Mouse (Mus musculus): ENCODE measurements around the gene Ifit1bl2. TPM values are rescaled to one million over a fixed set of nuclear protein-coding genes. Genes with fewer than 3 reads are reported as not detected.
"Not testable (repeated sequence)": the region's sequence is repeated elsewhere in the genome, so short reads cannot be mapped to it uniquely, and the experiment has no call there.

Gene Ifit1bl2
- polyA plus RNA-seq, 1 experiment = 1.7 TPM

DNA sequence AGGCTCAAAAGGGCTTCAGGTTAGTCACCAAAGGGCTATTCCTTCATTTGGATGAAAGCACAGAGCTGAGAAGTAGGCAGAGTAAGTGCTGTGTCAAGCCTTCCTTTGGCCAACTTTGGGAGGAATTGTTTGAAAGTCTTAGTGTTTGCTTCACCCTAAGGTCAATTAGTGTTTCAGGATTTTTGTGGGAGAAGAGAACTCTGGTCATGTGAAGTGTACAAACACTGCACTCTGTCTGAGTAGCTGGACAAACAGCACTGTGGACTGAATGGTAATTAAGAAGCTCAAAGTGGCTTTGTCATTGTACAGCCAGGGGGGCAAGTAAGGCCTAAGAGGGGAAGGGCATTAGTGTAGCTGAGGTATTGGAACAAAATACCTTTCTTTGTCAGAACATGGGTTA lies 9.1 kb downstream of the Ifit1bl2 start:
- Histone ChIP-seq H3K4me1 (ENCODE audit: control insufficient read depth, insufficient read depth, low read length) (no peaks in the 10 kb centered on the region; the same call in 1 of the 2 replicates), H3K27ac (ENCODE audit: control insufficient read depth, insufficient read depth, low read depth, low read length, poor library complexity) (no peak overlapping the region), H3K4me3 (replicated peaks; ENCODE audit: control insufficient read depth, low read depth, low read length) (no peak overlapping the region)
- no peak for TF ChIP-seq POLR2A (IDR thresholded peaks at IDR 0.05; ENCODE audit: borderline replicate concordance, control insufficient read depth, low read depth, low read length)
- no peak for TF ChIP-seq CTCF (IDR thresholded peaks at IDR 0.05; ENCODE audit: control insufficient read depth, insufficient read depth, low read length)

DNA sequence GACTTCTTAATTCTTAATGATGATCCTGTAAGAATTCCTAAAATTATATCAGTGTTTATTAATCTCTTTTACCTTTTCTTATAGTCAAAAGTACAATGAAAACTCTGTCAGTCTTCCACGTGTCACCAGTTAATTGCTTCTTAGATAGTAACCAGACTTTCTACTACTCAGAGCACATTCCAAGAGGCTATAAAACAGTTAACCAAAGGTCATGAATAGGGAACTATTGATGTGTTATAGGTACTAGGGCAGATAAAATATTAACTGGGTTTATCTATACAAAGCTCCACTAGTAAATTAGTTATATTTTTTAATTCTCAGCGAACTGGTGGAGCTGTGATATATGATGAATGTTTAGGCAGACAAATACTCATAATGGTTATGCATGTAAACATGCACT lies 13.0 kb downstream of the Ifit1bl2 start:
- WGBS = 80% methylated on average over 2 of the region's 2 CpGs
- Histone ChIP-seq H3K27ac (ENCODE audit: control insufficient read depth, insufficient read depth, low read depth, low read length, poor library complexity) (no peak overlapping the region), H3K4me3 (replicated peaks; ENCODE audit: control insufficient read depth, low read depth, low read length) (no peak overlapping the region), H3K4me1 (ENCODE audit: control insufficient read depth, insufficient read depth, low read length) (peaks cover 2% of the 10 kb centered on the region; the same call in 1 of the 2 replicates)
- TF ChIP-seq POLR2A (IDR thresholded peaks at IDR 0.05; ENCODE audit: borderline replicate concordance, control insufficient read depth, low read depth, low read length) (no peak), CTCF (IDR thresholded peaks at IDR 0.05; ENCODE audit: control insufficient read depth, insufficient read depth, low read length) (no peak)

GRCm38 (mm10) chr19:34624663-34625062 lies 15.9 kb downstream of the Ifit1bl2 start:
- TF ChIP-seq CTCF (IDR thresholded peaks at IDR 0.05; ENCODE audit: control insufficient read depth, insufficient read depth, low read length) (no peak), POLR2A (IDR thresholded peaks at IDR 0.05; ENCODE audit: borderline replicate concordance, control insufficient read depth, low read depth, low read length) (no peak)
- Histone ChIP-seq H3K27ac (ENCODE audit: control insufficient read depth, insufficient read depth, low read depth, low read length, poor library complexity) (peak overlapping the region; percentile 40), H3K4me1 (ENCODE audit: control insufficient read depth, insufficient read depth, low read length) (peaks cover 2% of the 10 kb centered on the region; the same call in 1 of the 2 replicates), H3K4me3 (replicated peaks; ENCODE audit: control insufficient read depth, low read depth, low read length) (no peak overlapping the region)
- WGBS = 27% methylated on average over 4 of the region's 4 CpGs

DNA sequence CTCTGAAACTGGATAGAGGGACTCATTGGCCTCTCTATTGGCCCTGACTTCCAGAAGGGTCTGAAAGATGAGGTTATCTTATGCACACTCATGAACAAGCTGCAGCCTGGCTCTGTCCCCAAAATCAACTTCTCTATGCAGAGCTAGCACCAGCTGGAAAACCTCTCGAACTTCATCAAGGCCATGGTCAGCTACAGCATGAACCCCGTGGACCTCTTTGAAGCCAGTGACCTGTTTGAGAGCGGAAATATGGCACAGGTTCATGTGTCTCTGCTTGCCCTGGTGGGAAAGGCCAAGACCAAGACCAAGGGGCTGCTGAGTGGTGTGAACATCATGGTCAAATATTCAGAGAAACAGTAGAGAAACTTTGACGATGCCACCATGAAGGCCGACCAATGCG lies 16.8 kb downstream of the Ifit1bl2 start:
- Histone ChIP-seq H3K27ac (ENCODE audit: control insufficient read depth, insufficient read depth, low read depth, low read length, poor library complexity) (no peak overlapping the region), H3K4me1 (ENCODE audit: control insufficient read depth, insufficient read depth, low read length) (peaks cover 2% of the 10 kb centered on the region; the same call in 1 of the 2 replicates), H3K4me3 (replicated peaks; ENCODE audit: control insufficient read depth, low read depth, low read length) (no peak overlapping the region)
- 89% methylated on average over 6 of the region's 6 CpGs for WGBS
- TF ChIP-seq CTCF (IDR thresholded peaks at IDR 0.05; ENCODE audit: control insufficient read depth, insufficient read depth, low read length) = no peak
- TF ChIP-seq POLR2A (IDR thresholded peaks at IDR 0.05; ENCODE audit: borderline replicate concordance, control insufficient read depth, low read depth, low read length) = no peak

- TF ChIP-seq POLR2A (IDR thresholded peaks at IDR 0.05; ENCODE audit: borderline replicate concordance, control insufficient read depth, low read depth, low read length) (no peak), CTCF (IDR thresholded peaks at IDR 0.05; ENCODE audit: control insufficient read depth, insufficient read depth, low read length) (no peak)
- Histone ChIP-seq H3K27ac (ENCODE audit: control insufficient read depth, insufficient read depth, low read depth, low read length, poor library complexity) (no peak overlapping the region), H3K4me3 (replicated peaks; ENCODE audit: control insufficient read depth, low read depth, low read length) (no peak overlapping the region), H3K4me1 (ENCODE audit: control insufficient read depth, insufficient read depth, low read length) (peaks cover 3% of the 10 kb centered on the region; the same call in 1 of the 2 replicates)
- 84% methylated on average over 5 of the region's 5 CpGs for WGBS
These were observed 19.7 kb downstream of the Ifit1bl2 start for GRCm38 (mm10) chr19:34620871-34621270.

DNA sequence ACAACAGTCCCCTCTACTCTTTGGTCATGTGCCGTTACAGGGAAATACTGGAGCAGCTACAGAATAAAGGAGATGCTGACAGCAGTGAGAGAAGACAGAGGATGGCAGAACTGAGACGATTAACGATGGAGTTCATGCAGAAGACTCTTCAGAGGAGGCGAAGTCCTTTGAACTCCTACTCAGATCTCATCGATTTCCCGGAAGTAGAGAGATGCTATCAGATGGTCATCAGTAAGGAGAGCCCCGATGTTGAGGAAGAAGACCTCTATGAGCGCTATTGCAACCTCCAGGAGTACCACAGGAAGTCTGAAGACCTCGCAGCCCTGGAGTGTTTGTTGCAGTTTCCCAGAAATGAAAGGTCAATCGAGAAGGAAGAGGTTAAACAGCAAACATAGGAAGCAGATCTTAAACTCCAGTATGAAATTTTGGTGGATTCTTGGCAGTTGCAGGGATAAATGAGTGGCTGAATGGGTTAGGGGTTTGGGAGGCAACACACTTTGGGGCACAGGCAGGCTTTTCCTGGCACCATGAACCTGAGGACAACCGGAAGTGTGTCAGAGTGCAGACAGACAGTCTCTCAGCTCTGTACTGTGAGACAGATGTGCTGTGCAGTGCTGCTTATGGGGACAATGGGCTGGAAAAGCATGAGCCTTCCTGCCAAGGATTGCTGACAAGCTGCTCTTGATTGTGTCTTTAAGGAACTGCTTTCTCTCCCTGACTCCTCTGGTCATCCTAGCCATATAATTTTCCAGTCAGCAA lies 28.1 kb downstream of the Ifit1bl2 start:
- 45% methylated on average over 6 of the region's 11 CpGs for WGBS
- not testable (repeated sequence) for H3K27ac ChIP-seq (ENCODE audit: control insufficient read depth, insufficient read depth, low read depth, low read length, poor library complexity); H3K4me1 ChIP-seq (ENCODE audit: control insufficient read depth, insufficient read depth, low read length); H3K4me3 ChIP-seq (replicated peaks; ENCODE audit: control insufficient read depth, low read depth, low read length)

DNA sequence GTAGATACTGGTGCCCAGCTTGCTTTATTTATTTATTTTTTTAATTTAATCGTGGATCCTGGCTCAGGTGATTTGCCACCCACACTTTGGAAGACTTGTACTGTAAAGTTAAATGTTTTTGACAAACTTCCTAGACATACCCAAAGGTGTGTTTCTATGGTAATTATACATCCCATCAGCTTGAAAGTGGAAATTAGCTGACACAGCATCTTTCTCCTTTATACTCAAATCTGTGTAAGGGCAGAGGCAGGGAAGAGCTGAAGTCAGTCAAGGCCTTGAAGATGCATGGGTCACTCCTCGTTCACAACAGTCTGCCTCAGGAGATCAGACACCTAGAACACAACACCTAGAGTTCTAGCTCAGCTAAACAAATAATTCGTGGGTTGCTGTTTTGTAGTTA lies 30.4 kb downstream of the Ifit1bl2 start:
- not testable (repeated sequence) for H3K4me3 ChIP-seq (replicated peaks; ENCODE audit: control insufficient read depth, low read depth, low read length)
- 69% methylated on average over 3 of the region's 3 CpGs for WGBS

GRCm38 (mm10) chr19:34607237-34608051 lies 33.1 kb downstream of the Ifit1bl2 start, which contains the start of gene Ifit3b:
Ifit3b (plus strand) TSS chr19:34607970.
- not testable (repeated sequence) for H3K4me1 ChIP-seq (ENCODE audit: control insufficient read depth, insufficient read depth, low read length); H3K4me3 ChIP-seq (replicated peaks; ENCODE audit: control insufficient read depth, low read depth, low read length)
- 18% methylated on average over 4 of the region's 4 CpGs for WGBS
- peak within 1 kb of the TSS; percentile 78; the same call in 1 of the 2 replicates for H3K27ac ChIP-seq (ENCODE audit: control insufficient read depth, insufficient read depth, low read depth, low read length, poor library complexity)

More for the DNA sequence above, 30.4 kb downstream of the Ifit1bl2 start:
- not testable (repeated sequence) for H3K4me1 ChIP-seq (ENCODE audit: control insufficient read depth, insufficient read depth, low read length); H3K27ac ChIP-seq (ENCODE audit: control insufficient read depth, insufficient read depth, low read depth, low read length, poor library complexity)
